In genomic region chr5:120566681-120567252, GRCm38 (mm10) we compare ENCODE assay signal across 9 mouse cellular contexts. TPM values are rescaled to one million over a fixed set of nuclear protein-coding genes. Genes with fewer than 3 reads are reported as not detected.
DNase-seq lines count a peak whose midpoint lies in the region; ATAC-seq and TF ChIP-seq lines count a peak whose summit lies in the region.
"Had no signal": no experiment of that assay in that cellular context is flagged by ENCODE, and none has a peak within 500 bp of the region (broad histone marks: within the 10 kb centered on the region; RNA-seq: fewer than 3 reads in every experiment).

No protein-coding gene starts in this region.

- TF ChIP-seq CTCF in lung, embryonic 14.5 days (IDR thresholded peaks at IDR 0.05; ENCODE audit: low read depth), result no peak

- H3K27ac ChIP-seq in lung, embryonic 14.5 days (ENCODE audit: low read depth), result peak overlapping the region; percentile 82
- H3K27ac ChIP-seq in forebrain, embryonic 12.5 days, result peak overlapping the region; percentile 92
- H3K27ac ChIP-seq in neural tube, embryonic 12.5 days, result peak overlapping the region; percentile 86

- H3K27me3 ChIP-seq in lung, embryonic 14.5 days (ENCODE audit: insufficient read depth, low read length), result no peaks in the 10 kb centered on the region
- H3K27me3 ChIP-seq in forebrain, embryonic 12.5 days, result no peaks in the 10 kb centered on the region; the same call in 1 of the 2 replicates
- H3K27me3 ChIP-seq in neural tube, embryonic 12.5 days (replicated peaks), result no peaks in the 10 kb centered on the region

- no peak overlapping the region for H3K9ac ChIP-seq in lung, embryonic 14.5 days
- H3K9ac ChIP-seq in forebrain, embryonic 12.5 days, result peak overlapping the region; percentile 29; the same call in 1 of the 2 replicates
- H3K9ac ChIP-seq in neural tube, embryonic 12.5 days, result no peak overlapping the region

- H3K9me3 ChIP-seq in lung, embryonic 14.5 days (ENCODE audit: low read depth, low read length), result no peaks in the 10 kb centered on the region
- no peaks in the 10 kb centered on the region for H3K9me3 ChIP-seq in forebrain, embryonic 12.5 days
- H3K9me3 ChIP-seq in neural tube, embryonic 12.5 days, result no peaks in the 10 kb centered on the region

- peaks cover 79% of the 10 kb centered on the region for H3K4me1 ChIP-seq in lung, embryonic 14.5 days (ENCODE audit: insufficient read depth)
- H3K4me1 ChIP-seq in forebrain, embryonic 12.5 days, result peaks cover 76% of the 10 kb centered on the region
- H3K4me1 ChIP-seq in neural tube, embryonic 12.5 days, result peaks cover 90% of the 10 kb centered on the region

- no peaks in the 10 kb centered on the region; the same call in 1 of the 2 replicates for H3K36me3 ChIP-seq in lung, embryonic 14.5 days (ENCODE audit: insufficient read depth)
- no peaks in the 10 kb centered on the region for H3K36me3 ChIP-seq in forebrain, embryonic 12.5 days (replicated peaks)
- H3K36me3 ChIP-seq in neural tube, embryonic 12.5 days, result no peaks in the 10 kb centered on the region

- 44% methylated on average over 9 of the region's 9 CpGs for WGBS in lung, embryonic 14.5 days
- WGBS in forebrain, embryonic 12.5 days, result 51% methylated on average over 9 of the region's 9 CpGs
- WGBS in neural tube, embryonic 12.5 days, result 45% methylated on average over 9 of the region's 9 CpGs

- no peak for ATAC-seq in lung, embryonic 14.5 days (ENCODE audit: insufficient read depth)
- ATAC-seq in forebrain, embryonic 12.5 days (ENCODE audit: low FRiP score), result 0 out of 2 replicates have a peak, but pooled peaks have one; percentile 4
- 0 out of 2 replicates have a peak, but pooled peaks have one; percentile 1 for ATAC-seq in neural tube, embryonic 12.5 days (ENCODE audit: low FRiP score, low read depth)

- H3K4me2 ChIP-seq in lung, embryonic 14.5 days, result no peak overlapping the region
- H3K4me2 ChIP-seq in forebrain, embryonic 12.5 days, result peak overlapping the region; percentile 31
- H3K4me2 ChIP-seq in neural tube, embryonic 12.5 days (replicated peaks), result peak overlapping the region; percentile 40

- no peak overlapping the region for H3K4me3 ChIP-seq in lung, embryonic 14.5 days (ENCODE audit: low read depth, low read length)
- no peak overlapping the region for H3K4me3 ChIP-seq in forebrain, embryonic 12.5 days (replicated peaks)
- H3K4me3 ChIP-seq in neural tube, embryonic 12.5 days, result no peak overlapping the region

- peak; percentile 54 for DNase-seq in lung, embryonic 14.5 days
- no peak for DNase-seq in lung, adult 18-20 months
- DNase-seq in kidney, adult 18-20 months, result peak; percentile 64
- no peak for DNase-seq in layer of hippocampus, postnatal 25 days (ENCODE audit: extremely low spot score in 1 of 2, low spot score in 1 of 2)
- no peak for DNase-seq in adrenal gland, postnatal 14 days
- no peak for DNase-seq in testis, postnatal 10 days (ENCODE audit: low spot score)

RNA-seq across cellular contexts. Expression of gene Tpcn1, which starts 21.7 kb away (rescaled TPM):
- polyA plus RNA-seq in lung, embryonic 14.5 days (2014; fragmentation: Nextera tagmentation; extraction: Ambion mirVana), result 16.5 and 17.0 TPM in 2 replicates
- polyA plus RNA-seq in forebrain, embryonic 12.5 days (2016; fragmentation: Nextera tagmentation; extraction: Ambion mirVana), result 11.8 and 15.1 TPM in 2 replicates
- polyA plus RNA-seq in neural tube, embryonic 12.5 days (2016; fragmentation: Nextera tagmentation; extraction: Ambion mirVana), result 19.4 and 21.7 TPM in 2 replicates
- total RNA-seq in layer of hippocampus, postnatal 25 days (2021), result 10 to 100 TPM; 31.0 to 39.9 TPM
- 56.5 and 57.5 TPM in 2 replicates for total RNA-seq in adrenal gland, postnatal 14 days (2021)

RNA-seq across cellular contexts. Expression of gene Iqcd, which starts 22.0 kb away (rescaled TPM):
- polyA plus RNA-seq in lung, embryonic 14.5 days (2014; fragmentation: Nextera tagmentation; extraction: Ambion mirVana), result 0.35 and 0.37 TPM in 2 replicates
- 1.3 and 1.4 TPM in 2 replicates for polyA plus RNA-seq in forebrain, embryonic 12.5 days (2016; fragmentation: Nextera tagmentation; extraction: Ambion mirVana)
- 0.70 and 0.93 TPM in 2 replicates for polyA plus RNA-seq in neural tube, embryonic 12.5 days (2016; fragmentation: Nextera tagmentation; extraction: Ambion mirVana)
- total RNA-seq in layer of hippocampus, postnatal 25 days (2021), result under 1 TPM; 0.79 to 0.80 TPM
- 0.30 and 0.48 TPM in 2 replicates for total RNA-seq in adrenal gland, postnatal 14 days (2021)
- total RNA-seq: heart, postnatal 36 days had no signal

RNA-seq across cellular contexts. Expression of gene Rita1, which starts 45.6 kb away (rescaled TPM):
- 7.2 and 9.5 TPM in 2 replicates for polyA plus RNA-seq in lung, embryonic 14.5 days (2014; fragmentation: Nextera tagmentation; extraction: Ambion mirVana)
- 13.6 and 16.6 TPM in 2 replicates for polyA plus RNA-seq in forebrain, embryonic 12.5 days (2016; fragmentation: Nextera tagmentation; extraction: Ambion mirVana)
- 19.1 and 20.1 TPM in 2 replicates for polyA plus RNA-seq in neural tube, embryonic 12.5 days (2016; fragmentation: Nextera tagmentation; extraction: Ambion mirVana)
- 10 to 100 TPM; 23.9 to 25.5 TPM for total RNA-seq in layer of hippocampus, postnatal 25 days (2021)
- 15.6 and 16.0 TPM in 2 replicates for total RNA-seq in adrenal gland, postnatal 14 days (2021)

RNA-seq across cellular contexts. Expression of gene Ddx54, which starts 45.8 kb away (rescaled TPM):
- 31.5 and 37.2 TPM in 2 replicates for polyA plus RNA-seq in lung, embryonic 14.5 days (2014; fragmentation: Nextera tagmentation; extraction: Ambion mirVana)
- 50.7 and 52.6 TPM in 2 replicates for polyA plus RNA-seq in forebrain, embryonic 12.5 days (2016; fragmentation: Nextera tagmentation; extraction: Ambion mirVana)
- 57.8 and 58.3 TPM in 2 replicates for polyA plus RNA-seq in neural tube, embryonic 12.5 days (2016; fragmentation: Nextera tagmentation; extraction: Ambion mirVana)
- 10 to 100 TPM; 40.7 to 42.5 TPM for total RNA-seq in layer of hippocampus, postnatal 25 days (2021)
- total RNA-seq in adrenal gland, postnatal 14 days (2021), result 38.6 and 45.9 TPM in 2 replicates

RNA-seq across cellular contexts. Expression of gene Slc8b1, which starts 55.8 kb away (rescaled TPM):
- 2.7 and 3.6 TPM in 2 replicates for polyA plus RNA-seq in lung, embryonic 14.5 days (2014; fragmentation: Nextera tagmentation; extraction: Ambion mirVana)
- 2.3 and 2.8 TPM in 2 replicates for polyA plus RNA-seq in forebrain, embryonic 12.5 days (2016; fragmentation: Nextera tagmentation; extraction: Ambion mirVana)
- polyA plus RNA-seq in neural tube, embryonic 12.5 days (2016; fragmentation: Nextera tagmentation; extraction: Ambion mirVana), result 5.6 and 6.9 TPM in 2 replicates
- total RNA-seq in layer of hippocampus, postnatal 25 days (2021), result 10 to 100 TPM in 1 of 2 experiments, 1 to 10 TPM in 1; 6.5 to 14.3 TPM
- total RNA-seq in adrenal gland, postnatal 14 days (2021), result 33.5 and 35.6 TPM in 2 replicates

Comparison
In these comparisons a context has a peak if more than half of its experiments do, and no peak if none do; other contexts are left out.
1. DNase-seq: peak in lung, embryonic 14.5 days (single experiment) and kidney, adult 18-20 months (single experiment); none in lung, adult 18-20 months (0 of 2), layer of hippocampus, postnatal 25 days (0 of 2), adrenal gland, postnatal 14 days (single experiment) and testis, postnatal 10 days (single experiment).
2. Peak in every context shown above with its lines, with median percentiles within 50 percentile points of each other: H3K27ac ChIP-seq.